Mouse (Mus musculus): ENCODE data around the gene Egfem1. TPM values are rescaled to one million over a fixed set of nuclear protein-coding genes. Genes with fewer than 3 reads are reported as not detected.

Gene Egfem1
- polyA plus RNA-seq, 1 experiment: 0.80 TPM

DNA sequence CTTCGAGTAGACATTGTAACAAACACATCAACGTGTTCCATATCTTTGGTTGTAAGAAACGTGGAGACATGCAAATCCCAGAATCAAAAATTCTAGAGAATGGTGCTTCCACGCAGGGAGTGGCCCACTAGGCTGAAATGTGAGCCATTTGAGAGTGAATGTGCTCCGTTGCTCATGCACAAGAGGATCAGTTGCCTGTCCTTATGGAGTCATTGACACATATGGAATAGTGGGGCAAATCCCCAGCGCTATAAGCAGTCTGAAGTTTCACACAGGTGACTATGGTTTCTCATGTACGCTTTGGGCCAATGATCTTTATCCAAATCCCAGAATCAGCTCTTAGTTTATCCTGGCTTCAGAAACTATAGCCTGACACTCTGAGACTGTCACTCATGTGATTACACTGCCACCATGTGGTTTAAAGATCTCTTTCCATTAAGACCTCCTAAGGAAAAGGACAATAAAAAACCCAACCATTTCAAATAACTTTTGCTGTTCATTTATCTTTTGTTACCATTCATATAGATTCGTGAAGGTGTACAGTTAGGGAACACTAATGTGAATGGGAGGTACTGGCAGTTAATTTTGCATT, 644.6 kb downstream of the Egfem1 start:
- DNase-seq: no peak
- TF ChIP-seq POLR2A (IDR thresholded peaks at IDR 0.05; ENCODE audit: borderline replicate concordance, extremely low read depth, low read depth, low read length): no peak
- TF ChIP-seq CTCF (IDR thresholded peaks at IDR 0.05; ENCODE audit: insufficient read depth, low read length): no peak
- 58% methylated on average over 8 of the region's 8 CpGs for WGBS
- no peak overlapping the region for H3K4me3 ChIP-seq (replicated peaks; ENCODE audit: extremely low read depth, low read depth, low read length)
- H3K4me1 ChIP-seq (ENCODE audit: control insufficient read depth, insufficient read depth, low read length): no peaks in the 10 kb centered on the region

GRCm38 (mm10) chr3:29730062-29730760, 648.4 kb downstream of the Egfem1 start:
- DNase-seq: peak; percentile 17
- 11% methylated on average over 4 of the region's 4 CpGs for WGBS
- Histone ChIP-seq H3K4me1 (ENCODE audit: control insufficient read depth, insufficient read depth, low read length) (no peaks in the 10 kb centered on the region), H3K4me3 (replicated peaks; ENCODE audit: extremely low read depth, low read depth, low read length) (no peak overlapping the region)
- TF ChIP-seq CTCF (IDR thresholded peaks at IDR 0.05; ENCODE audit: insufficient read depth, low read length) (peak; percentile 69), POLR2A (IDR thresholded peaks at IDR 0.05; ENCODE audit: borderline replicate concordance, extremely low read depth, low read depth, low read length) (no peak)

DNA sequence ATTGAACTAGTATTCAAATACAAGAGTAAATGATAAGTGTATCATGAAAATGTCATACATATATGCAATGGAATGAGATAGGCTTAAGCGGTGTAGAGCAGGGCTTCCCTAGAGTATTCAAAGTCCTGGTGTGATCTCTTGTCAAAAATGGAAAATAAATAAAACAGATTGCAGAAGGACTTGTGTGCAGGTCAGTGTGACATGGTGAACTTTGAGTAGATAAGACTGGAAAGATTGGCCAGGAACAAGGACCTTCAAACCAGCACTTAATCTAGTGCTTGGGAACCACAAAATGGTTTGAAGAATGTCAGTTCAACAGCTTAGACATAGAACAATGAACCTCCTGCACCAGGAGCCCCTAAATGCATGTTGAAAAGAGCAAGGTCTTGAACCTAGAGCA, 649.7 kb downstream of the Egfem1 start:
- Histone ChIP-seq H3K4me3 (replicated peaks; ENCODE audit: extremely low read depth, low read depth, low read length) (no peak overlapping the region), H3K4me1 (ENCODE audit: control insufficient read depth, insufficient read depth, low read length) (no peaks in the 10 kb centered on the region)
- TF ChIP-seq POLR2A (IDR thresholded peaks at IDR 0.05; ENCODE audit: borderline replicate concordance, extremely low read depth, low read depth, low read length) (no peak), CTCF (IDR thresholded peaks at IDR 0.05; ENCODE audit: insufficient read depth, low read length) (no peak)
- WGBS: 87% methylated on average over 1 of the region's 1 CpGs
- DNase-seq: no peak

DNA sequence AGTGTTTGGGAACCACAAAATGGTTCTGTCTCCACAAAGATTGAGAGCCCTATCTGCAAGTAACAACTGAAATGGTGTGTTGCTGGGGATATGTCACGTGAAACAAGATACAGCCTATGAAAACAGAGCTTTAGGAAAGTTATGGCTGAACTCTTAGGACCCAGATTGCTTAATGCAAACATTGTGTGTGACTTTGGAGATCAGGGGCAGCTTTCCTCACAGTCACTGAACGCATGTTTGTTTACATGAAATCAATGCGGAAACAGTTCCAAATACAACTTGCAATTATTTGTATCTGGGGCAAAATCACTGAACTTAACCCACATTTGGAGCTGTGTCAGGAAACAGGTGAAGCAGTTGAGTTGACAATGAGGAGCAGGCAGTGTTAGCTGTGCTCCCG, 650.8 kb downstream of the Egfem1 start:
- no peaks in the 10 kb centered on the region for H3K4me1 ChIP-seq (ENCODE audit: control insufficient read depth, insufficient read depth, low read length)
- no peak overlapping the region for H3K4me3 ChIP-seq (replicated peaks; ENCODE audit: extremely low read depth, low read depth, low read length)
- DNase-seq: no peak
- TF ChIP-seq POLR2A (IDR thresholded peaks at IDR 0.05; ENCODE audit: borderline replicate concordance, extremely low read depth, low read depth, low read length) (no peak), CTCF (IDR thresholded peaks at IDR 0.05; ENCODE audit: insufficient read depth, low read length) (no peak)
- WGBS: 52% methylated on average over 4 of the region's 4 CpGs

DNA sequence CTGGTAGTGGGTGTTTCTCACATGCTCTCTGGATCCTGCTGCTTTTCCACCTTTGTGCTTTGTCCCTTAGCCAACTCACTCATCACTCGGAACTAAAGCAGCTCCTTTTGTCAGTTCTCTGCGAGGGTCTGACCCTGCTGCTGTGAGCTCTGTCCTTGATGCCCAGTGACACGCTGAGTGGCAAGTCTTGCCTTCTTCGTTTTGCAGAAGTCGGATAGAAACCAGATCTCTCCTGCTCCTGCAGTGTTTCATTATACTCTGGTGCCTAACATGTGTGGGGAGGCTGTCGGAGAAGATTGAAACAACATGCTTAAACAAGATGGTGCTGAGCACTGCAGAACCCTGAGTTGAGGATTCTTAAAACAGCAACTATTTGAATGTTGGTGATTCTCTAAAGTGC, 652.4 kb downstream of the Egfem1 start:
- WGBS: 66% methylated on average over 6 of the region's 6 CpGs
- no peak for DNase-seq
- Histone ChIP-seq H3K4me1 (ENCODE audit: control insufficient read depth, insufficient read depth, low read length) (no peaks in the 10 kb centered on the region), H3K4me3 (replicated peaks; ENCODE audit: extremely low read depth, low read depth, low read length) (no peak overlapping the region)
- TF ChIP-seq POLR2A (IDR thresholded peaks at IDR 0.05; ENCODE audit: borderline replicate concordance, extremely low read depth, low read depth, low read length) (no peak), CTCF (IDR thresholded peaks at IDR 0.05; ENCODE audit: insufficient read depth, low read length) (no peak)

- no peak for DNase-seq
- Histone ChIP-seq H3K4me1 (ENCODE audit: control insufficient read depth, insufficient read depth, low read length) (no peaks in the 10 kb centered on the region), H3K4me3 (replicated peaks; ENCODE audit: extremely low read depth, low read depth, low read length) (no peak overlapping the region)
- TF ChIP-seq POLR2A (IDR thresholded peaks at IDR 0.05; ENCODE audit: borderline replicate concordance, extremely low read depth, low read depth, low read length): no peak
- TF ChIP-seq CTCF (IDR thresholded peaks at IDR 0.05; ENCODE audit: insufficient read depth, low read length): peak; percentile 11; the same call in 1 of the 2 replicates
- WGBS: 27% methylated on average over 5 of the region's 5 CpGs
These were observed 657.5 kb downstream of the Egfem1 start for GRCm38 (mm10) chr3:29739292-29739691.

Other genes starting within 250 kb of the Egfem1 start
- gene Gm1527, start 189.4 kb upstream of the Egfem1 start, polyA plus RNA-seq (2012; rRNA removed): not detected in 2 replicates

Measured in lung, adult 2 months (tissue).